Mouse (Mus musculus) midbrain, embryonic 14.5 days (tissue): Measurements from ENCODE around the gene Phtf1. TPM values are rescaled to one million over a fixed set of nuclear protein-coding genes. Genes with fewer than 3 reads are reported as not detected.

Source experiments
- ATAC-seq: fragments of 200-750 bp; cut with Nextera tagmentation; 2 replicates; pipeline ENCODE4 v1.8.0; 2017; ENCODE audit warnings: moderate number of reproducible peaks, moderate library complexity; ENCODE audit not compliant: low FRiP score, low TSS enrichment
- DNase-seq: peaks from one replicate; pipeline ENCODE4 v3.0.0-alpha.2; 2015
- H3K27ac ChIP-seq: fragments of 300-500 bp; sonication (generic); replicated peaks from 2 replicates; pipeline ENCODE4 v1.5.1; 2014; ENCODE audit warnings: mild to moderate bottlenecking, low read depth, low read length, moderate library complexity
- H3K27me3 ChIP-seq: fragments of 300-500 bp; sonication (generic); 2 replicates; pipeline ENCODE4 v1.6.1; 2014; ENCODE audit warnings: low read length, control low read depth, mixed read lengths; ENCODE audit not compliant: control insufficient read depth, insufficient read depth
- H3K36me3 ChIP-seq: fragments of 300-500 bp; sonication (generic); 2 replicates; pipeline ENCODE4 v1.6.1; 2014; ENCODE audit warnings: low read length, control low read depth; ENCODE audit not compliant: control insufficient read depth, insufficient read depth
- H3K4me1 ChIP-seq: fragments of 300-500 bp; sonication (generic); 2 replicates; pipeline ENCODE4 v1.6.1; 2014; ENCODE audit warnings: mild to moderate bottlenecking, antibody characterized with exemption, low read length, control low read depth; ENCODE audit not compliant: control insufficient read depth, insufficient read depth
- H3K4me2 ChIP-seq: fragments of 300-500 bp; sonication (generic); 2 replicates; pipeline ENCODE4 v1.6.1; 2014; ENCODE audit warnings: mild to moderate bottlenecking, low read length, moderate library complexity
- H3K4me3 ChIP-seq: fragments of 300-500 bp; sonication (generic); replicated peaks from 2 replicates; pipeline ENCODE4 v1.5.1; 2014; ENCODE audit warnings: low read depth, low read length
- H3K9ac ChIP-seq: fragments of 300-500 bp; sonication (generic); replicated peaks from 2 replicates; pipeline ENCODE4 v1.6.1; 2014; ENCODE audit warnings: mild to moderate bottlenecking, low read length, moderate library complexity
- H3K9me3 ChIP-seq: fragments of 300-500 bp; sonication (generic); 2 replicates; pipeline ENCODE4 v1.6.1; 2016; ENCODE audit warnings: low read length, control low read depth, mixed read lengths; ENCODE audit not compliant: control insufficient read depth
- WGBS: fragments of 180-500 bp; shearing (Covaris S2); extraction: QIAGEN DNeasy Blood & Tissue Kit; methylation state at CpG from one replicate; pipeline ENCODE4 v1.1.7; 2014; 5-methylcytosine and 5-hydroxymethylcytosine counted together
- polyA plus RNA-seq: library from polyadenylated mRNA; unstranded; fragments of >200 nt; fragmentation: Nextera tagmentation; extraction: Ambion mirVana; gene quantifications from 2 replicates; pipeline ENCODE4 v1.2.1, GENCODE M21; 2014

Gene Phtf1
- polyA plus RNA-seq, 1 experiment from 2014 or later = 35.9 TPM

DNA sequence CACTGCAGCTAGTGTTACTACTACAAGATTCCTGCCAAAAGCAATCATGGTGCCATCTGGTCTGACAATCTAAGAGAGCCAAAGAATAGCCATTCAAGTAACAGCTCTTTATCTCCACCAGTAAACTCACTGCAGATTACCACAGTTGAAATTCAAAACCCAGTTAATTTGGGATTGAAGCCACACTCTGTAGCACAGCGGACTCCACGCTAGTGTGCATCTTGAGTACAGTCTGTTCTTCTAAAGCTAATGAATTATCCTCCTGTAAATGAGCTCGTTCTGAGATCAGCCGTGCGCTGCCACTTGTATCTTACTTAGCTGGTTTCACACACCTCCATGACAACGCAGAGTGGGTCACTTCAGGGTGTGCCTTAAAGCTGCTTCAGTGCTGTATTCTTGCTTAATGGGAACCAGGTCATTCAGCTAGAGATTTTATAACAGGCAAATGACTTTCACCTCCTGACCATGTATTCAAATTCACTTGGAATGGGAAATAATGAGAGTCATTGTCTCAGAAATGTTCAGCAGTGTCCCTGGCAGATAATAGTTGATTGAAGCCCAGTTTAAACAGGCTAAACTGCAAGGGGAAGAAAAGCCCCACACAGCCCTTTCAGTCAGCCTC lies 91.2 kb downstream of the Phtf1 start:
- no peak overlapping the region for H3K4me2 ChIP-seq
- no peak overlapping the region for H3K4me3 ChIP-seq
- no peaks in the 10 kb centered on the region for H3K4me1 ChIP-seq
- peak overlapping the region; percentile 20; the same call in 1 of the 2 replicates for H3K27ac ChIP-seq
- no peak for ATAC-seq
- no peaks in the 10 kb centered on the region for H3K36me3 ChIP-seq
- 57% methylated on average over 6 of the region's 6 CpGs for WGBS
- peak; percentile 40 for DNase-seq
- H3K27me3 ChIP-seq = no peaks in the 10 kb centered on the region
- no peak overlapping the region for H3K9ac ChIP-seq
- H3K9me3 ChIP-seq = no peaks in the 10 kb centered on the region

DNA sequence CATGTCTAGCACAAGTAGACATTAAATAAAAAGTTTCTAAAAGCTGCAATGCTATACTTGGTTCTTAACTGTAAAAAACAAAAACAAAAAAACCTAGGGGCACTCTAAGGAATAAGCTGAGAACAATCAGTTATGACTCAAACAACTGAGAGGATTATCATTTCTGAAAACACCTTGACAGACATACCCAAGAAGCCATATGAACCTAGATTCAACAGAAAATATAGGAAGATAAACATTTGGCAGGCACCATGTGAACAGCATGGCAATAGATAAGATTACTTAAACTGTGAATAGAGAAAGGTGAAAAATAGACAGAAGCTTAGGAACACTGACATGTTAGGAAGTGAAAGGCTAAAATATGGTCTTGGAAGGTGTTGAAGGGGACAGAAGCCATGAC lies 101.5 kb downstream of the Phtf1 start:
- no peak for DNase-seq
- no peaks in the 10 kb centered on the region for H3K27me3 ChIP-seq
- H3K9ac ChIP-seq = no peak overlapping the region
- H3K4me1 ChIP-seq = no peaks in the 10 kb centered on the region
- no peaks in the 10 kb centered on the region for H3K9me3 ChIP-seq
- no peak overlapping the region for H3K4me2 ChIP-seq
- H3K27ac ChIP-seq = no peak overlapping the region
- H3K4me3 ChIP-seq = no peak overlapping the region
- H3K36me3 ChIP-seq = no peaks in the 10 kb centered on the region
- no peak for ATAC-seq

Other genes starting within 250 kb of the Phtf1 start
- gene Olfml3, start 230.1 kb upstream of the Phtf1 start, polyA plus RNA-seq = 2.0 and 4.8 TPM in 2 replicates
- gene Gm10964, start 228.7 kb upstream of the Phtf1 start, polyA plus RNA-seq = not detected in 2 replicates
- 18.9 and 22.1 TPM in 2 replicates for gene Hipk1, start 176.5 kb upstream of the Phtf1 start, polyA plus RNA-seq
- gene Dclre1b, start 158.7 kb upstream of the Phtf1 start, polyA plus RNA-seq = 23.0 and 29.2 TPM in 2 replicates
- 20.1 and 25.4 TPM in 2 replicates for gene Ap4b1, start 158.6 kb upstream of the Phtf1 start, polyA plus RNA-seq
- 0.18 TPM in 1 of 2 replicates, not detected in the other for gene Gm43064, start 158.5 kb upstream of the Phtf1 start, polyA plus RNA-seq
- gene Bcl2l15, start 135.5 kb upstream of the Phtf1 start, polyA plus RNA-seq = 0.20 and 0.22 TPM in 2 replicates
- 0.26 TPM in 2 replicates for gene Ptpn22, start 108.3 kb upstream of the Phtf1 start, polyA plus RNA-seq
- 29.3 and 29.5 TPM in 2 replicates for gene Rsbn1, start 54.0 kb upstream of the Phtf1 start, polyA plus RNA-seq